Mouse (Mus musculus): ENCODE measurements at regions not wholly inside any gene's neighbourhood (a gene's known extent, or its start where the extent isn't known, plus 50 kb on each side); places are given as distances from the start of the nearest gene placed in this dataset.

- no peaks in the 10 kb centered on the region for H3K9me3 ChIP-seq
- no peak overlapping the region for H3K4me3 ChIP-seq
- H3K27ac ChIP-seq: no peak overlapping the region
- no peaks in the 10 kb centered on the region for H3K36me3 ChIP-seq
- DNase-seq (ENCODE audit: low spot score): no peak
- no peaks in the 10 kb centered on the region for H3K27me3 ChIP-seq (ENCODE audit: insufficient read depth, poor library complexity, severe bottlenecking)
- WGBS: 85% methylated on average over 11 of the region's 11 CpGs
- H3K4me1 ChIP-seq (replicated peaks): no peaks in the 10 kb centered on the region
Observed at GRCm38 (mm10) chr12:26613086-26613705, 144.2 kb downstream of the Cmpk2 start.

- H3K36me3 ChIP-seq: no peaks in the 10 kb centered on the region
- no peak overlapping the region for H3K4me3 ChIP-seq
- no peak for DNase-seq (ENCODE audit: low spot score)
- no peaks in the 10 kb centered on the region for H3K27me3 ChIP-seq (ENCODE audit: insufficient read depth, poor library complexity, severe bottlenecking)
- H3K9me3 ChIP-seq: no peaks in the 10 kb centered on the region
- H3K4me1 ChIP-seq (replicated peaks): no peaks in the 10 kb centered on the region
- 77% methylated on average over 3 of the region's 3 CpGs for WGBS
- no peak overlapping the region for H3K27ac ChIP-seq
Observed at GRCm38 (mm10) chr12:26610079-26610478, 141.1 kb downstream of the Cmpk2 start.

DNA sequence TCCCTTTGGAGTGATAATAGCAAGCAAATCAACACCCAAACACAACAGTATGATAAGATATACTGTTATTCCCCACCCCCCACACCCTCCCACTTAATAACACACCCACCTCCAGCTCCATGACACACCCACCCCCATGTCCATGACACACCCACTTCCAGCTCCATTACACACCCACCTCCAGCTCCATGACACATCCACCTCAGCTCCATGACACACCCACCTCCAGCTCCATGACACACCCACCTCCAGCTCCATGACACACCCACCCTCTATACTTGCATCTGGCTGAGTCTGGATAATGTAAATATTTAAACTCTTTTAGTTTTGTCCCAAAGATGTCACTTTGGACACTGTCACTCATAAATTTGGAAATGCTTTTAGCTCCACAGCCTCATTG lies 129.5 kb downstream of the Cmpk2 start:
- no peaks in the 10 kb centered on the region for H3K27me3 ChIP-seq (ENCODE audit: insufficient read depth, poor library complexity, severe bottlenecking)
- no peaks in the 10 kb centered on the region for H3K36me3 ChIP-seq
- no peak overlapping the region for H3K4me3 ChIP-seq
- DNase-seq (ENCODE audit: low spot score): no peak
- H3K27ac ChIP-seq: no peak overlapping the region
- H3K4me1 ChIP-seq (replicated peaks): no peaks in the 10 kb centered on the region
- H3K9me3 ChIP-seq: no peaks in the 10 kb centered on the region; the same call in 1 of the 2 replicates

DNA sequence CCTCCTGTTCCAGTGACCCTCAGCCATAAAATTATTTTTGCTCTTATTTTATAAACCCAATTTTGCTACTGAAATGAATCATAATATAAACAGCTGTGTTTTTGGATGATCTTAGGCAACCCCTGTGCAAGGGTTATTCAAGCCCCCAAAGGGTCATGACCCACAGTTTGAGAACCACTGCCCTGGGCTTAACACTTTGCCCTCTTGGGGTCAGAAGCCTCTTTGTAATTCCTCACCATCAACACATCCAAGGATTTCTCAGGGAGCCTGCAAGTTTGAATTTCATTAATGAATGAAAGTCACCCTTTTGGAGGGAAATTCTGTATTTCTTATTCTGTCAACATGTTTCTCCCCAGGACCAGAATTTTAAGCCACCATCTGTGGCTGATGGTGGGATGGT lies 123.1 kb downstream of the Cmpk2 start:
- Histone ChIP-seq H3K9me3 (no peaks in the 10 kb centered on the region; the same call in 1 of the 2 replicates), H3K4me3 (no peak overlapping the region), H3K36me3 (no peaks in the 10 kb centered on the region), H3K27me3 (ENCODE audit: insufficient read depth, poor library complexity, severe bottlenecking) (no peaks in the 10 kb centered on the region), H3K4me1 (replicated peaks) (0 out of 2 replicates have a peak, but pooled peaks cover 3% of the 10 kb centered on the region), H3K27ac (no peak overlapping the region)
- peak; percentile 16 for DNase-seq (ENCODE audit: low spot score)

DNA sequence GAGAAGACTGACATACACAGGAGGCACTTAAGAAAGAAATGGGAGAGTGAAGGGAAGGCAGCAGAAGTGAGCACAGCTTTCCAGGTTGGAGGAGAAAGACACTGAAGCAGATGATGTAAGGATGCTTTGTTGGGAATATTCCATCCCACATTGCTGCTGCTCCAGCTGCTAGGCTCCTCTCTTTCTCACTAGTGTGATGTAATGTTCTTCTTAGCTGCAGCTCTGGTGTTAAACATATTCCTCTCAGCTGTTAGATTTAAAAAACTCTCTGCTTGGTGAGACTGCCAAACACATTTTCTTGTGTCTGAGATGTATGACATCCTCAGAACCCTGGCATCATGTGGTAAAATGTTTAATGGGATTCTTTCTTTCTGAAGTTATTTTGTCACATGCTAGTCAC lies 120.1 kb downstream of the Cmpk2 start:
- no peak for DNase-seq (ENCODE audit: low spot score)
- Histone ChIP-seq H3K36me3 (no peaks in the 10 kb centered on the region), H3K9me3 (no peaks in the 10 kb centered on the region; the same call in 1 of the 2 replicates), H3K4me3 (no peak overlapping the region), H3K27ac (no peak overlapping the region), H3K27me3 (ENCODE audit: insufficient read depth, poor library complexity, severe bottlenecking) (no peaks in the 10 kb centered on the region), H3K4me1 (replicated peaks) (0 out of 2 replicates have a peak, but pooled peaks cover 3% of the 10 kb centered on the region)

DNA sequence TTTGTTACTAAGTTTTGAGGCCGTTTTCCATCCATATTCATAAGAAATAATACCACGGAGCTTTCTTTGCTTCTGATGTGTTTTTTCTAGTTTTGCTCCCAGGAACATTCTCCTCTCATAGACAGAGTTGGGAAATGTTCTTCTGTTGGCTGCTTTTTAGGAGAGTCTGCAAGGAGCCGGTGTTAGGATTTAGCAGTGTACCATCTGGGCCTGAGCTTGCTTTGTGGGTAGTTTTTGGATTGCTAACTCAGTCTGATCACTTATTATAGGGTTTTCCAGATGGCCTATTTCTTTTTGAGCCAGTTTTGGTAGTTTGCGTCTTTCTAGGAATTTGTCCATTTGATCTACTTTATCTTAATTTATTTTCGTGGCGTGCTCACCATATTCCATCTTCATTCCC lies 108.4 kb downstream of the Cmpk2 start:
- Histone ChIP-seq H3K4me1 (replicated peaks) (no peaks in the 10 kb centered on the region), H3K36me3 (no peaks in the 10 kb centered on the region), H3K9me3 (no peaks in the 10 kb centered on the region), H3K4me3 (no peak overlapping the region), H3K27me3 (ENCODE audit: insufficient read depth, poor library complexity, severe bottlenecking) (no peaks in the 10 kb centered on the region), H3K27ac (no peak overlapping the region)
- WGBS: 94% methylated on average over 6 of the region's 6 CpGs
- no peak for DNase-seq (ENCODE audit: low spot score)

GRCm38 (mm10) chr12:26571602-26572001 lies 102.6 kb downstream of the Cmpk2 start:
- no peak for DNase-seq (ENCODE audit: low spot score)
- Histone ChIP-seq H3K4me1 (replicated peaks) (no peaks in the 10 kb centered on the region), H3K27me3 (ENCODE audit: insufficient read depth, poor library complexity, severe bottlenecking) (no peaks in the 10 kb centered on the region), H3K36me3 (no peaks in the 10 kb centered on the region), H3K4me3 (no peak overlapping the region), H3K9me3 (no peaks in the 10 kb centered on the region), H3K27ac (no peak overlapping the region)
- 86% methylated on average over 7 of the region's 7 CpGs for WGBS

DNA sequence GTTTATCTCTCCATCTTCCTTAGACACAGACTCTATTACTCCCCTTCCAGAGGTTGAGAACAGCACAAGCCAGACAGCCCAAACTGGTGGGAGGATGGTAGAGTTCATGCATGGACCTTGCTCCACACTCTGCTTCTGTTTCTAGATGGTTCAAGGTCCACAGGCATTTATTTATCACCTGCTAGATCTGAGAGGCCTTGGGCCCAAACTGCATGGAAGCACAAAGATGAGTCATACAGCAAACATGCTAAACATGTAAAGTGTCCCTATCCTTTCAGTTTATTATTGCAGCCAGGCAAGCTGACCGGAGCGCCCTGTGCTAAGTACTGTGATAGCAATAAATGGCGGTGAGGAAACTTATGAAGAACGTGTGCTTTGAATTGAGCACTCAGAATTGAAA lies 98.4 kb downstream of the Cmpk2 start:
- Histone ChIP-seq H3K27ac (no peak overlapping the region), H3K4me1 (replicated peaks) (no peaks in the 10 kb centered on the region), H3K27me3 (ENCODE audit: insufficient read depth, poor library complexity, severe bottlenecking) (no peaks in the 10 kb centered on the region), H3K9me3 (no peaks in the 10 kb centered on the region), H3K4me3 (no peak overlapping the region), H3K36me3 (no peaks in the 10 kb centered on the region)
- no peak for DNase-seq (ENCODE audit: low spot score)
- WGBS: 94% methylated on average over 4 of the region's 4 CpGs

DNA sequence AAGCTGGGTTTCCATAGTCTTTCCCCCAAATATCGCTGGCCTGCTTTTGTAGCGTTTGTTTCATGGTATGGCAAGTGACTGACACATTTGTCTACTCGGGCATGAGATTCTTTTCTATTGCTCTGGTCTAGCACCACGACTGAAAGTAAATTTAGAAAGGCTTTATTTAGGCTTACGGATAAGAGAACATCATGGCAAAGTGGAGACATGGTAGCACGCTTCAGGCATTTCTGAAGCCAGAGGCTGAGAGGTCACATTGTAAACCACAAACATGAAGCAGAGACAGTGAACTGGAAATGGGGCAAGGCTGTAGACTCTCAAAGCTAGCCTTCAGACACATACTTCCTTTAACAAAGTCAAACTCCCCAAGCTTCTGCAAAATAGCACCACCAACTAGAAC lies 93.9 kb downstream of the Cmpk2 start:
- WGBS: 80% methylated on average over 6 of the region's 6 CpGs

DNA sequence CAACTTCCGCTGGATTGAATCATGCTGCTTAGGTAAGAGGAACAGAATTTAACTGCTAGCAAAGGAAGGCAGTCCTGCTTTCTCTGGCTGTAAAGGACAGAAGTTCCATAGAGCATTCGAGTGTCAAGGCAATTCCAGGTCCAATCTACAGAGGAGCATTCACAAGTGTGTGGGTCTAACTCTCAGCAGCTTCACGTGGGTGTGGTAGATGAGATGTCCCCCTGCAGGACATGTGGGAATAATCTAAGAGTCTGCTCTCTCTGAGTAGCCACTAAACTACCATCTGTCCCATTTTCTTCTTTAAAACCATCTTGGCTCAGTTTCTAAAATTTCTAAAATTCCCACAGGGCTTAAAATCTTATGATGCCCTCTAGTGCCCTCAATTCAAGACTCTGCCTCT lies 90.6 kb downstream of the Cmpk2 start:
- H3K27ac ChIP-seq: no peak overlapping the region
- WGBS: 81% methylated on average over 3 of the region's 3 CpGs

More for the DNA sequence above, 93.9 kb downstream of the Cmpk2 start:
- no peak overlapping the region for H3K27ac ChIP-seq
- no peaks in the 10 kb centered on the region for H3K27me3 ChIP-seq (ENCODE audit: insufficient read depth, poor library complexity, severe bottlenecking)
- H3K9me3 ChIP-seq: no peaks in the 10 kb centered on the region
- no peak for DNase-seq (ENCODE audit: low spot score)
- H3K36me3 ChIP-seq: no peaks in the 10 kb centered on the region
- no peak overlapping the region for H3K4me3 ChIP-seq
- H3K4me1 ChIP-seq (replicated peaks): peaks cover 8% of the 10 kb centered on the region

GRCm38 (mm10) chr12:26557411-26557810 lies 88.4 kb downstream of the Cmpk2 start:
- no peak overlapping the region for H3K4me3 ChIP-seq
- H3K27ac ChIP-seq: peak overlapping the region; percentile 64
- no peak for DNase-seq (ENCODE audit: low spot score)
- no peaks in the 10 kb centered on the region for H3K9me3 ChIP-seq
- peaks cover 27% of the 10 kb centered on the region for H3K4me1 ChIP-seq (replicated peaks)
- WGBS: 9% methylated on average over 4 of the region's 4 CpGs
- no peaks in the 10 kb centered on the region for H3K36me3 ChIP-seq
- H3K27me3 ChIP-seq (ENCODE audit: insufficient read depth, poor library complexity, severe bottlenecking): no peaks in the 10 kb centered on the region

More for the DNA sequence above, 90.6 kb downstream of the Cmpk2 start:
- no peak for DNase-seq (ENCODE audit: low spot score)
- Histone ChIP-seq H3K9me3 (no peaks in the 10 kb centered on the region), H3K4me3 (no peak overlapping the region), H3K36me3 (no peaks in the 10 kb centered on the region), H3K4me1 (replicated peaks) (peaks cover 27% of the 10 kb centered on the region), H3K27me3 (ENCODE audit: insufficient read depth, poor library complexity, severe bottlenecking) (no peaks in the 10 kb centered on the region)

- WGBS: 81% methylated on average over 10 of the region's 10 CpGs
- H3K9me3 ChIP-seq: no peaks in the 10 kb centered on the region
- no peak for DNase-seq (ENCODE audit: low spot score)
- H3K27ac ChIP-seq: peak overlapping the region; percentile 6; the same call in 1 of the 2 replicates
- peaks cover 3% of the 10 kb centered on the region; the same call in 1 of the 2 replicates for H3K4me1 ChIP-seq (replicated peaks)
- no peaks in the 10 kb centered on the region for H3K27me3 ChIP-seq (ENCODE audit: insufficient read depth, poor library complexity, severe bottlenecking)
- H3K36me3 ChIP-seq: no peaks in the 10 kb centered on the region
- H3K4me3 ChIP-seq: no peak overlapping the region
Observed at GRCm38 (mm10) chr12:26551168-26551926, 82.3 kb downstream of the Cmpk2 start.

DNA sequence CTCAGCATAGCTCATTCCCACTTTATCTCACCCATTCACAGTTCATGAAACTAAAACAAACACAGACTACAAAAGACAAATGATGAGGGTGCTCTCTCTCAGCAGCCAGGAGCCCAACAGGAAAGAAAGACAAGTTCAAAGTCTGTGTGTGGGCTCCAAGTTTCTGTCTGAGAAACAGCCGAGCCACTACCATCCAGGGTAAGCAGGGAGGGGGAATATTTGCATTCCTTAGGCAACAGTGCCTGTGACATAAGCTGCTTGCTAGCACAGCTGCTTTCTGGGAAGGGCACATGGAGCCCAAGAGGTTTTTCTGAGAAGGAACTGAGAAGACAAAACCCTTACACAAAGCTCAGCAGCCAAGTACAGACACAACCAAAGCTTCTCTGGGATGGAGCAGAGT lies 78.5 kb downstream of the Cmpk2 start:
- 34% methylated on average over 1 of the region's 1 CpGs for WGBS
- no peak for DNase-seq (ENCODE audit: low spot score)
- Histone ChIP-seq H3K9me3 (no peaks in the 10 kb centered on the region), H3K4me3 (no peak overlapping the region), H3K4me1 (replicated peaks) (peaks cover 12% of the 10 kb centered on the region), H3K36me3 (no peaks in the 10 kb centered on the region), H3K27ac (no peak overlapping the region), H3K27me3 (ENCODE audit: insufficient read depth, poor library complexity, severe bottlenecking) (no peaks in the 10 kb centered on the region)

Measured in hindbrain, embryonic 10.5 days (tissue).